Mouse (Mus musculus) liver, embryonic 12.5 days (tissue): ENCODE results near the gene Gpr37l1. TPM values are rescaled to one million over a fixed set of nuclear protein-coding genes. Genes with fewer than 3 reads are reported as not detected.
"Not testable (repeated sequence)": the region's sequence is repeated elsewhere in the genome, so short reads cannot be mapped to it uniquely, and the experiment has no call there.

Experiments
- ATAC-seq: fragments of 200-750 bp; cut with Nextera tagmentation; 2 replicates; pipeline ENCODE4 v1.8.0; 2017; ENCODE audit warnings: moderate number of reproducible peaks, mild to moderate bottlenecking, moderate library complexity
- H3K27ac ChIP-seq: fragments of 300-500 bp; sonication (generic); 2 replicates; pipeline ENCODE4 v1.5.1; 2016; ENCODE audit warnings: mild to moderate bottlenecking
- H3K27me3 ChIP-seq: fragments of 300-500 bp; sonication (generic); replicated peaks from 2 replicates; pipeline ENCODE4 v1.6.1; 2016; ENCODE audit warnings: mild to moderate bottlenecking, moderate library complexity
- H3K36me3 ChIP-seq: fragments of 300-500 bp; sonication (generic); 2 replicates; pipeline ENCODE4 v1.6.1; 2016; ENCODE audit warnings: mild to moderate bottlenecking, moderate library complexity
- H3K4me1 ChIP-seq: fragments of 300-500 bp; sonication (generic); 2 replicates; pipeline ENCODE4 v1.6.1; 2016
- H3K4me2 ChIP-seq: fragments of 300-500 bp; sonication (generic); 2 replicates; pipeline ENCODE4 v1.6.1; 2016; ENCODE audit warnings: mild to moderate bottlenecking, moderate library complexity
- H3K4me3 ChIP-seq: fragments of 300-500 bp; sonication (generic); 2 replicates; pipeline ENCODE4 v1.5.1; 2016; ENCODE audit warnings: mild to moderate bottlenecking, moderate library complexity
- H3K9ac ChIP-seq: fragments of 300-500 bp; sonication (generic); 2 replicates; pipeline ENCODE4 v1.6.1; 2016; ENCODE audit warnings: mild to moderate bottlenecking, moderate library complexity
- H3K9me3 ChIP-seq: fragments of 300-500 bp; sonication (generic); replicated peaks from 2 replicates; pipeline ENCODE4 v1.6.1; 2016; ENCODE audit warnings: mild to moderate bottlenecking, moderate library complexity
- WGBS: fragments of 180-500 bp; shearing (Covaris S2); methylation state at CpG from one replicate; pipeline ENCODE4 v1.1.7; 2016; ENCODE audit not compliant: insufficient replicate concordance; 5-methylcytosine and 5-hydroxymethylcytosine counted together
- polyA plus RNA-seq: library from polyadenylated mRNA; unstranded; fragments of >200 nt; fragmentation: Nextera tagmentation; extraction: Ambion mirVana; gene quantifications from 2 replicates; pipeline ENCODE4 v1.2.1, GENCODE M21; 2016

Gpr37l1 gene
- polyA plus RNA-seq, 1 experiment from 2014 or later: not detected

GRCm38 (mm10) chr1:135129543-135130183 lies 37.8 kb downstream of the Gpr37l1 start:
- Histone ChIP-seq H3K4me3 (no peak overlapping the region), H3K9ac (no peak overlapping the region), H3K27me3 (peaks cover 27% of the 10 kb centered on the region), H3K9me3 (no peaks in the 10 kb centered on the region), H3K4me1 (peaks cover 70% of the 10 kb centered on the region), H3K36me3 (no peaks in the 10 kb centered on the region), H3K4me2 (no peak overlapping the region), H3K27ac (no peak overlapping the region)
- WGBS: 73% methylated on average over 9 of the region's 9 CpGs
- no peak for ATAC-seq

DNA sequence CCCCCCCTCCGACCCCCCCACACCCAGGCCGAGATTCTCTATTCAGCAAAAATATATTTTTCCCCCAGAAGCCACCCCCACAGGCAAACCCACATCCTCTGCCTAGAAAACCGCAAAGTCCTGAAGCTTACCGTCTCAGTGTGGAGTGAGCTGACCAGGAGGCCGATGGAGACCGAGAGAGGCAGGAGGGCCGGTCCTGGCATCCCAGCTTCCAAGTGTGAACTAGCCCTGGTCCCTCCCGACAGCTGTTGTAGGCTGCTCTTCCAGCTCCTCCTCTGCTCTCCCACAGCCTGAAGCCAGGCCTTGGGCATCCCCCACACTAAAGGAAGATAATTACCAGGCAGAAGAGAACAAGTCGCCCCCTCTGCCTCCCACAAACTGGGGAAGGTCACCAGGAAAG lies 38.5 kb downstream of the Gpr37l1 start:
- Histone ChIP-seq H3K9me3 (no peaks in the 10 kb centered on the region), H3K4me1 (peaks cover 67% of the 10 kb centered on the region), H3K4me2 (no peak overlapping the region), H3K4me3 (no peak overlapping the region), H3K27ac (no peak overlapping the region), H3K9ac (no peak overlapping the region), H3K36me3 (no peaks in the 10 kb centered on the region), H3K27me3 (peaks cover 27% of the 10 kb centered on the region)
- WGBS: 14% methylated on average over 9 of the region's 9 CpGs
- ATAC-seq: no peak

- no peak overlapping the region for H3K4me2 ChIP-seq
- no peak for ATAC-seq
- H3K36me3 ChIP-seq: no peaks in the 10 kb centered on the region
- H3K27ac ChIP-seq: no peak overlapping the region
- peaks cover 27% of the 10 kb centered on the region for H3K27me3 ChIP-seq
- no peak overlapping the region for H3K9ac ChIP-seq
- no peaks in the 10 kb centered on the region for H3K9me3 ChIP-seq
- WGBS: 46% methylated on average over 6 of the region's 6 CpGs
- H3K4me1 ChIP-seq: peaks cover 57% of the 10 kb centered on the region
- H3K4me3 ChIP-seq: no peak overlapping the region
These were observed 39.5 kb downstream of the Gpr37l1 start for GRCm38 (mm10) chr1:135128011-135128441.

DNA sequence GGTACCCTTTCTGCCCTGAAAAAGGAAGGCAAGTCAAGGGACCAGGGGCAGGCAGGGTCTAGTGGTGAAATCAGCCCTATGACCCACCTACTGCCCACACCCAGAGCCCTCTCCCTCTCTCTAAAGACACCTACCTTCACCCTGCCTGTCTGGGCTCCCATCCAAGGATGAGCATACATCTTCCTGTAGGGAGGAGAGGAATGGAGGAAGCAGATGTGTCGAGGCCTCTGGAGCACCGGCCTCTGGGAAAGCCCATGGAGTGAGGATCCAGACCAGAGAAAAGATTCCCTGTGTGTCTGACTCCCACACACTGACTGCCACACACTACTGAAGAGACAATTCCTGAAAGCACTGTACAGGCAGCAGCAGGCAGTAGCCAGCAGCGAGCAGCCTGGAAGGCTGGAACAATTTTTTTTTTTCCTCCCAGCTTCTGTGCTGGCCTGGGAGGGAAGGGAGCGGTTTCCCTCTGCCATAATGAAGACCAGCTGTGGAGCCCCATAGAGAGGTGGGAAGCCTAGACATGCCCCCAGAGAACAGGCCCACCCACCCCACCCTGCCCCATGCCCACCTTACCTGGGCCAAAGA lies 40.9 kb downstream of the Gpr37l1 start:
- Histone ChIP-seq H3K4me3 (no peak overlapping the region), H3K36me3 (no peaks in the 10 kb centered on the region), H3K27me3 (peaks cover 27% of the 10 kb centered on the region), H3K9me3 (no peaks in the 10 kb centered on the region), H3K4me1 (peaks cover 42% of the 10 kb centered on the region), H3K9ac (no peak overlapping the region), H3K27ac (no peak overlapping the region), H3K4me2 (no peak overlapping the region)
- no peak for ATAC-seq
- WGBS: 73% methylated on average over 4 of the region's 4 CpGs

DNA sequence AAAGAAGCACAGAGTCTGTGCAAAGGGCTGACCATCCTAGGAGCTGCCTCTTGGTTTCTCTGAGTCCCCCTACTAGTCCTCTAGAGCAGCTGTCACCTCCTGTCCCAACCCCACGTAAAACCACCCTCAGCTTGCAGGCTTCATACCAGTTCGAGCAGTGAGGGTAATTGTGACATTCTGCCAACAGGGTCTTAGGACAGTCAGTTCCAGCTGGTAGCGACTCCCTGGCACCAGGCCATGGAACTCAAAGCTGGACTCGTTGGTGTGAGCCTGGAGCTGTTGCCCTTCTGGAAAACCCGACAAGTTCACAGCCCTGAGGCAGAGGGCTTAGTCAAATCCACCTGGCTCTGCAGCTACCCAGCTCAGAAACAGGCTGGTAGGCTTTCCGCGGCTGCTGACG lies 41.5 kb downstream of the Gpr37l1 start:
- Histone ChIP-seq H3K4me1 (peaks cover 37% of the 10 kb centered on the region), H3K9ac (no peak overlapping the region), H3K9me3 (no peaks in the 10 kb centered on the region), H3K36me3 (no peaks in the 10 kb centered on the region), H3K4me3 (no peak overlapping the region), H3K27ac (no peak overlapping the region), H3K4me2 (no peak overlapping the region), H3K27me3 (peaks cover 27% of the 10 kb centered on the region)
- 72% methylated on average over 8 of the region's 8 CpGs for WGBS
- ATAC-seq: no peak

GRCm38 (mm10) chr1:135124573-135125363 lies 42.7 kb downstream of the Gpr37l1 start:
- Histone ChIP-seq H3K4me1 (peaks cover 26% of the 10 kb centered on the region), H3K4me2 (no peak overlapping the region), H3K9me3 (no peaks in the 10 kb centered on the region), H3K27ac (no peak overlapping the region), H3K36me3 (no peaks in the 10 kb centered on the region), H3K9ac (no peak overlapping the region), H3K4me3 (no peak overlapping the region), H3K27me3 (peaks cover 24% of the 10 kb centered on the region)
- ATAC-seq: no peak
- WGBS: 72% methylated on average over 8 of the region's 8 CpGs

- H3K27me3 ChIP-seq: peaks cover 1% of the 10 kb centered on the region
- no peak overlapping the region for H3K27ac ChIP-seq
- no peak overlapping the region for H3K9ac ChIP-seq
- no peak for ATAC-seq
- 4% methylated on average over 8 of the region's 8 CpGs for WGBS
- no peak overlapping the region for H3K4me3 ChIP-seq
- peaks cover 3% of the 10 kb centered on the region; the same call in 1 of the 2 replicates for H3K4me1 ChIP-seq
- H3K4me2 ChIP-seq: no peak overlapping the region
- H3K36me3 ChIP-seq: no peaks in the 10 kb centered on the region
- no peaks in the 10 kb centered on the region for H3K9me3 ChIP-seq
These were observed 54.8 kb downstream of the Gpr37l1 start for GRCm38 (mm10) chr1:135112661-135113060.

DNA sequence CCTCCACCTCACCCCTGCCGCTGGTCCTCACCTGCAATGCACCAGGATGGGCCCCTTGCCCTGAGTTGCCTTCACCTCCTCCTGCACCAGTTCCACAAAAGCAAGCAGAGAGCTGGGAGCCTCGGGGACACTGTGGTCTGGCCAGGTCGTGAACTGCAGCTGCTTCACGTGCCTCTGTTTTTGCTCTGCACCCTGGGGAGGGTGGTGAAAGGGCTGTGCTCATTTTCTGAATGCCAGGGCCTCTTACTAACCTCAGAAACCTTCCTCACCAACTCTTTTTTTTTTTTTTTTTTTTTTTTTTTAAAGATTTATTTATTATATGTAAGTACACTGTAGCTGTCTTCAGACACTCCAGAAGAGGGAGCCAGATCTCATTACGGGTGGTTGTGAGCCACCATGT lies 56.2 kb downstream of the Gpr37l1 start:
- H3K4me2 ChIP-seq, ATAC-seq, H3K36me3 ChIP-seq, H3K4me3 ChIP-seq, H3K27ac ChIP-seq, H3K9me3 ChIP-seq, H3K9ac ChIP-seq, H3K4me1 ChIP-seq: not testable (repeated sequence)
- H3K27me3 ChIP-seq: peaks cover 15% of the 10 kb centered on the region
- 58% methylated on average over 5 of the region's 5 CpGs for WGBS

Other genes starting within 250 kb of the Gpr37l1 start
- gene Ppp1r12b, start 211.7 kb downstream of the Gpr37l1 start, polyA plus RNA-seq: 3.7 and 4.8 TPM in 2 replicates
- gene Ube2t, start 205.1 kb downstream of the Gpr37l1 start, polyA plus RNA-seq: 42.6 and 43.9 TPM in 2 replicates
- gene Lgr6, start 62.4 kb downstream of the Gpr37l1 start, polyA plus RNA-seq: 0.30 and 0.36 TPM in 2 replicates
- gene Ptpn7, start 35.0 kb downstream of the Gpr37l1 start, polyA plus RNA-seq: 24.7 and 25.9 TPM in 2 replicates
- 15.5 and 15.8 TPM in 2 replicates for gene Arl8a, start 20.9 kb downstream of the Gpr37l1 start, polyA plus RNA-seq
- 1.1 and 1.8 TPM in 2 replicates for gene Elf3, start 90.9 kb upstream of the Gpr37l1 start, polyA plus RNA-seq
- 36.6 and 38.6 TPM in 2 replicates for gene Rnpep, start 116.4 kb upstream of the Gpr37l1 start, polyA plus RNA-seq
- gene Timm17a, start 146.1 kb upstream of the Gpr37l1 start, polyA plus RNA-seq: 204 and 208 TPM in 2 replicates
- 0.11 and 0.12 TPM in 2 replicates for gene Lmod1, start 157.1 kb upstream of the Gpr37l1 start, polyA plus RNA-seq
- gene Shisa4, start 207.6 kb upstream of the Gpr37l1 start, polyA plus RNA-seq: 5.4 and 5.5 TPM in 2 replicates